Mouse (Mus musculus): ENCODE data around the gene Wfdc1.

Wfdc1 gene

DNA sequence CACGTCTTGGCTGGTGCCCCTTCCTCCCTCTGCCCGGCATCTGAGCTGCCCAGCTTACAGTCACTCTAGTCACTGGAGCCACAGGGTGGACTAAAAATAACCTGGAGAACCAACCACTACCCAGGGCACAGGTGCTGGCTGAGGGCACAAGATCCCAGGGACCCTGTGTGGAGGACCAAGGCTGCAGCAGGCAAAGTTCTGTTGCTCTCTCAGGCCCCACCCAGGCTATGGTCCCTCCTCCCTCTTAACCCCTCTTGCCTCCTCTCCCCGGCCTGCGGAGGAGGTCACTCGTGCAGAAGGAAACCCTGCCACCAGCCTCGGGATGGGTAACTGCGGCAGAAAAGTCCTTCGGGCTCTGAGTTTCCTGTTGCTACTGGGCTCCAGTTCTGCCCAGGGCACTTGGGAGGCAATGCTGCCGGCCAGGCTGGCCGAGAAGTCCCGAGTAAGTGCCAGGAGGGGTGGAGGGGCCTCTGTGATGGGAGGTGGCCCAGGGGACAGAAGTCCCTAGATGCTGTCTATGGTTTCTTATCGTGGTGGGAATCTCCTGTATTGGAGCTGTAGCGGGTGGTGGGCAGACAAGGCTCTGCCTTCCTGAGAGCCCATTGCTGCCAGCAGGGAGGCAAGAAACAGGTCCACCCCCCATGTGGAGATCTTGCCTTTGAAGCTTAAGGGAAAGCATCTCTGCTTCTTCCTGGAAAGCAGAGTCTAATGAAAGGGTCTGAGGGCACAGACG, at the start of gene Wfdc1:
Gene Wfdc1 (plus strand): TSS at position 147 of the 733 bp plus-strand sequence.
- DNase-seq (ENCODE audit: low spot score): peak; percentile 72

DNA sequence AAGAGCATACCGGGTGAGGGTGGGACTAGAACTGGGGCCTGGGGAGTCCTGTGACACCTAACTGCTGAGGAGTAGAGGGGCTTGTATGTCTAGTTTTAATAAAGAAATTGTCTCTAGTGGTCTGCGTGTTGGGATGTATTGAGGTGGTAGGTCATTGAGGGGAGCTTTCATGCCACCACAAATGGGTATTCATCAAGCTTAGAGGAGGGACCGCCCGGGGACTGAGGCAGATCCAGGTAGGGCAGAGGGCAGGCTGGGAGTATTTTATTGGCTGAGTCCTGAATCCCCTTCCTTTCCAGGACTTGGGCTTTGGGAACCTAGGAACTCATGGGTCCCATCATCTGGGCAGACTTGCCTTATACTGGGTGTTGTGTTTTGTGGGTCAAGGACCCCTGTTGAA, 49.4 kb upstream of the Wfdc1 start:
- no peak for DNase-seq (ENCODE audit: low spot score)

DNA sequence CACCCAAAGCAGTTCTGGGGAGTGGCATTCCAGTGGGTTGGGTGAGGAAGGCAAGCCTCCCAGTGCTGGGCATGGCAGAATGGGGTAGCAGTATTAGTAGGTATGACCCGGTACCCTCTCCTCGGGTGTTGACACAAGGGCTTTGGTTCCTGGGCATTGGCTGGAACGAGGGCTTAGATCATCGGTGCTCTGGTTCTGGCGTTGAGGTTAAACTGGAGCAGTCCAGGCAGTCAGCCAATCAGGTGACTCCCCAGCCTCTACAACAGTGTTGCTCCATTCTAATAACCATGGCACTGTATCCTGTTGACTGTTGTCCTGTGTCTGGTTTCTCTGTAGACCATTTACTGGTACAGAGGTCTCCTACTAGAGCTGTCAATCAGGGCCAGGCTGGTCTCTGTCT, 48.6 kb upstream of the Wfdc1 start:
- no peak for DNase-seq (ENCODE audit: low spot score)

DNA sequence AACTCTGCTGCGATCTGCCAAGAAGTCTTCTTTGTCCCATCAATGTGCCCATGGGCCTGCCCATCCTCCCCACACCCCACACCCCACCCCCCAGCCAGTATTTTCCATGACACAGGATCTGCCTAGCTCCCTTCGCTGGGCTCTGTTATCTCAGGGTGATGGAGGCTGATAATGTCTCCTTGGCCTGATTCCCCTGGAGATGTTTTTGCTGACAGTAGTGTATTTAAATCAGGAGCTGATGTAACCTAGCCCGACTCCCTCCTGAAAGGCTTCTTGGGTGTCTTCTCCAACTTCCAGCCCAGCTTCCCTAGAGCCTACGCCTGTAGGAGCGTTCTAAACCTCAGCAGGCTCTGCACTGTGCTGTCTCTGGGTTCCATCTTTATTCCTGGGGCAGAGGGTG, 47.3 kb upstream of the Wfdc1 start:
- no peak for DNase-seq (ENCODE audit: low spot score)

DNA sequence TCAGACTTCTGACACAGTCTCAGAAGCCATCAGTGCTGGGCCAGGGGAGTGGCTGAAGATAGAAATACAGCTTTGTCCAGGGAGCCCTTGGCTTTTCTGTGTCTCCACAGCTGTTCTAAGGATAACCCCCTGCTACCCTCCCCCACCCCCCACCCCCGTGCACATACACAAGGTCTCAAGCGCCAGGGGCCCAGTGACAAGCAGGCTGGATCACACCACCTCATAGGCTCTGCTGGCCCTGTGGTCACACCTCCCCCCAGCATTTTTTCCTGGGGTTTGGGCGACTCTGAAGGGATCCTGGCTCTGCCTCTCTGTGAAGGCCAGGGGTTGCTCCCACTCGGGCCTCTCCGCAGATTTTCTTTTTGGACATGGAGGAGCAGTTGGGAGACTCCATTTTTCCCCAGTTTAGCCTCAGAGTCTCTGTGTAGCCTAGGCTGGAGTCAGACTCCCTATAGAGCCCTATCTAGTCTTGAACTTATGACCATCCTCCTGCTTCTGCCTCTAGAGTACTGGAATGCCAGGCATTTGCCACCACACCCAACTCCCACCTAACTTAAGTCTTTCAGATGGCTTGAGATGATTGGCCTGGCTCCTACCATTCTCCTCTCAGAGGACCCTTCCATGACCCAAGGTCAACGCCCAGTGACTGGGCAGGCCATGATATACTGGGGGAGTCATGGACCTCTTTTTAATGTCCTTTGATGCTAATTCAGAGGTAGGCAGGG, 45.9 kb upstream of the Wfdc1 start:
- DNase-seq (ENCODE audit: low spot score): no peak

DNA sequence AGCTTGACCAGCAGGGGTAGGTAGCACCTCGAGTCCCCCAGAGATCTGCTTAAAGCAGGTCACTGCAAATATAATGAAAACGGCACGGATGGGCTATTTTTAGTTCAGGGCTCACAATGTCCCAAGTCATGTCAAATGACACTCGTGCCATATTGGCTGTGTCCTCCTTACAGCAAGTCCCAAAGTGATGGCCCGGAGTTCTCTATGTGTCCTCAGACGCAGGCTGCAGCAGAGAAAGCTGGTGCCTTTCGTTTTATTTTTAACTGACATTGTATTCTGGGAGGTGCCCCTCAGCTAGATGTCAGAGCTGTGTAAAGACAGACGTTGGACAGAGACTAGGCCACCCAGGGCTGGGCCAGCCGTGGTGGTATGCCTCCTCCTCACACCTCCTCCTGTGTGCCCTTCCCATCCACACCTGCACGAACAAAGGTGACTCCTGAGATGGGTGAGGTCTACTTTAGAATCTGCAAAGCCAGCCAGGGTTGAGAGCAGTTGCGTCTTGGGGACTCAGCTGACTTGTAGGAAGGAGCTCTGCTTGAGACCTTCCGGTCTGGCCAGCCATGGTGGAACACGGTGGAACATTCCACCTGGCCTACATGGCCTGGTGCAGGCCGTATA, 45.2 kb upstream of the Wfdc1 start:
- no peak for DNase-seq (ENCODE audit: low spot score)

DNA sequence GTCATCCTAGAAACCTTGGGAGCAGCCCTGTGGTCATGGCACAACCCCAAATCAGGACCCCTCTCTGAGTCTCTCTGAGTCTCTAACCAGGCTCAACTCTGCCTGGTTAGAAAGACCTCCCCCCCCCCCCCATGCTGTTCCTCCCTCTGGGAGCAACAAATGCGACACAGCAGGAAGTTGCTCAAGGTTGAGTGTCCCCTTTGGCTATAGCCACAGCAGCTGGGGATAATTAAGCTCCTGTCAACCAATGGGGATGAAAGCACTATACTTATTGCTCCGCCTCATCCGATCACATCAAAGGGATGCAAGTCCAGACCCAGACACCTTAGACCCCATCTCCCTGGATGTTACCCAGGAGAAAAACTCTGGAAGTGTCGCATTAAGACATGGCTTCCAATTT, 43.6 kb upstream of the Wfdc1 start:
- DNase-seq (ENCODE audit: low spot score): no peak

DNA sequence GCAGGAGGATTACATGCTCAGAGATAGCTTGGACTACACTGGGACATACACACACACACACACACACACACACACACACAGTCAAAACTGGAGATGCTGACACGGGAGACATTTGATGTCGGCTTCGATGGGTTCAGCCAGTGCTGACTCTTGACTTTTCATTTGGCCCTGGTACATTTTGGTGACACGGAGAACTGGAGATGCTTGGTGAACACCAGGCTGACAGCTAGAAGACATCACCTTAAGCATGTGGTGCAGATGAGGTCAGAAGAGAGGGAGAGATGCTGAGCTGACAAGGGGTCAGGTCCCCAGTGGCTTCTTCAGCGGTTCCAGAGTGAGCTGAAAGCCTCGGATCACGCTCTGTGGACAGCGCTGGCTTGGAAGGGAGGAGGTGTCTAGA, 43.1 kb upstream of the Wfdc1 start:
- no peak for DNase-seq (ENCODE audit: low spot score)

DNA sequence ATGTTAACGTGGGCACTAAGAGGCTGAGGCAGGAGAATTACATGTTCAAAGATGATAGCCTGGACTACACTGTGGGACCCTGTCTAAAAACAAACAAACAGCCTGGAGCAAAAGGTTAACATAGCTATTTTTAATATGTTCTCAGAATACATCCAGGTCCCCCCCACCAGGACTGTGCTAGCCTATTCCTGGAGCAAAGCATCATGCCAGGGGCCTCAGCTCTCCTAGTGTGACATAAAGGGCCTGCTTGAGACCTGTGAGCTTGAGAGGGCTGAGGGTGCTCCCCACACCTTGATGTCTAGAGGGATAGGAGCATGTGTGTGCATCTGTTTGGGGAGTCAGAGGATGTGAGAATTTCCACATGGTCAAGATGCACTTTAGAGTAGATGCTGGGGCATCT, 42.4 kb upstream of the Wfdc1 start:
- DNase-seq (ENCODE audit: low spot score): no peak

DNA sequence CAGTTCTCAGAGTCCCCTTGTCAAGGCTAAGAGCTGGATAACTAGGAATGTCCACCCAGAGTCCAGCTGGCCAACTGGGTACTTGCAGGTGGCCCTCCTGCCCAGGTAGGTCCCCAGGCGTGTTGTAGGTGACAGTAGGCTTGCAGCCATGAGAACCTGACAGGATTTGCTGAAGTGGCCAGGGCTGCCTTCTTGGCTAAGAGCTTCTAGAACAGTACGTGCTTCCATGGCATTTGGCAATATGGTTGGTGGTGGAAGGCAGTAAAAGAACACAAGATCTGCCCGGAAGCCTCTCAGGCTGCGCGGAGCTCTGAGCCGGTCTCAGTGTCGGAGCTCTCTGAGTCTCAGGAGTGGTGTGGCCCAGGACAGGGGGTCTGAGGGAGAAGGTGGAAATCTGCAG, 41.2 kb upstream of the Wfdc1 start:
- DNase-seq (ENCODE audit: low spot score): no peak

DNA sequence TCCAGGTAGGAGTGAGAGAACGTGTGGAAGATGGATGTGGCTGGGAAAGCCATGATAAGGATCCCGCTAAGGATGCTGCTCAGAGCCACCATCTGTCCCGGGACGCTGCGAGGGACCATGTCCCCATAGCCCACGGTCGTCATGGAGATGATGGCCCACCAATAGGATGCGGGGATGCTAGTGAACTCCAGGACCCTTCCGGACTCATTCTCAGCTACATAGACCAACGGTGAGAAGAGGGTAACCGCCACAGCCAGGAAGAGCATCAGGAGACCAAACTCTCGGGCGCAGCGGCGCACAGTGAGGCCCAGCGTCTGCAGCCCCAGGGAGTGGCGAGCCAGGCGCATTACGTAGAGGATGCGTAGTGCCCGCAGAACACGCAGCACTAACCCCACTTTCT, 40.4 kb upstream of the Wfdc1 start:
- no peak for DNase-seq (ENCODE audit: low spot score)

DNA sequence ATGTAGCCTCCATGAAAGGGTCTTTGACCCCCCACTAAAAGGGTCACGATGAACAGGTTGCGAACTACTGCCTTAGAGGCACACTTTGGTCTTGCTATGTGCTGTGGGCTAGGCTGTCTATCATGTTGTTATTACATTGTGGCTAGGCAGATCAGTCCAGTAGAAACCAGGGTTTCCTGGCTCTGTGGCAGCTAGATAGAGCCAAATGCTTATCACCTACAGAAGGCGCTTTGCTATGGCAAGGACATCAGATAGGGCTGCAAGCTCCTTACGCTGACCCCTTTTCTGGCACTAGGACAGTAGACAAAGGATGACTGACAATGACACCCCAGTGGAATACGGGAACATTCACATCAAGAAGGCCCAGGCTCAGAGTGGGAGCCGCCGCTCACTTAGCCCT, 39.0 kb upstream of the Wfdc1 start:
- DNase-seq (ENCODE audit: low spot score): no peak

DNA sequence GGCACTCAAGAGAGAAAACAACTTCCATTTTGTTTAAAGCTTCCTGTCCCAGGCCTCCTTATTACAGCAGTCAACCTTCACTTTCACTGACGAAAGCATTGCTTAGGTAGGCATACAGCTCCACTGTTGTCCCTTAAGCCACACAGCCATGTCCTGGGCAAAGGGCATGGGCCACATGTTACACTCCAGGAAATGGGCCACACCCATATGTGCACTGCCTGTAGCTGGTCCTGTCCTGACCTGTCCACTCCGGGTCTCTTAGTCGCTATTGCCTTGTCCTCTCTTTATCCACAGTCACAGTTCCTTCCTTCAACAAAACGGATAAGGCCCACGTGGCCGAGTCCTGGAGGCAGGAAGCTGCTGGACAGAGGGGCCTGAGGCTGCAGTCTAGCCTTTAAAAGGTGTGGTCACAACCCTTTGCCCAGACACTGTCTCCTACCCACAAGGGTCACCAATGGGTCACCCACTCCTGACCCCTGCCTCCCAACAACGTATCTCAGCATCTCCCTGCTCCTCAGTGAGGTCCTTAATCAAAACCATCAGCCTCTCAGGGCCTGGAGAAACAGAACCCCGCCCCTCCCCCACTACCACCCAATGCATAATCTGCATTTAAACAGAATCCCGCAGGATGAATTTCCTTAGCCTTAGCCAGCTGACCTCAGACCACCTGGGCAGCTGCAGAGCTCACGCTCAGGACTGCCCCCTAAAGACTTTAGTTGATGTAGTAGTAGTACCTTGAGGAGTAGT, 38.4 kb upstream of the Wfdc1 start:
- DNase-seq (ENCODE audit: low spot score): no peak

DNA sequence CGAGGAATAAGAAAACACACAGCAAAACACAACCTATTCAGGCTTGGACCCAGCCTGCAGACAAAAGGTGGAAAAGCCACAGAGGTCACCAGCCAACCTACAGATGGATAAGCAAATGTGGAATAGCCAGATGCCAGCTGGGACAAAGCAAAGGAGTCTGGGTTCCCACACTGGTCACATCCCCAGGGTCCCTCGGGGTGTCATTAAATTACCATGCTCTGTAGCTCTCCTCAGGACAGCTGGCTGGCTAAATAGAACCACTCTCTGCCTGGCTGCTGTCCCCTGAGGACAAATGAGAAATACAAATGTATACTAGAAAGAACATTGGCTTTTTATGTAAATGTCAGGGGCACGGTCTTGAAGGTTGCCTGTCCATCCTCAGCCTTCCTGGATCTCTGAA, 35.3 kb upstream of the Wfdc1 start:
- DNase-seq (ENCODE audit: low spot score): no peak

DNA sequence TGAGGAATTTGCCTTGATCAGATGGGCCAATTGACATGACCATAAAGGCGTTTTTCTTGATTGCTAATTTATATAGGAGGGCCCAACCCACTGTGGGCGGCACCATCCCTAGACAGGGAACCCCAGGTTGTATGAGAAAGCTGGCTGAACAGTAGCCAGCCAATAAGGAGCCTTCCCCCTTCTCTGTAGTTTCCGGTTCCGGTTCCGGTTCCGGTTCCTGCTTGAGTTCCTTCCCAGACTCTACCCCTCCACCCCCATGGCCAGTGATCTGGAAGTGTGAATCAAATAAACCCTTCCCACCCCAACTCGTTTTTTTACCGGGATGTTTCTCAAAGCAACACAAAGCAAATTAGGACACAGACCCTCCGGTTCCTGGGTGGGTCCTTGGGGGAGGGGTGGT, 33.9 kb upstream of the Wfdc1 start:
- DNase-seq (ENCODE audit: low spot score): no peak

DNA sequence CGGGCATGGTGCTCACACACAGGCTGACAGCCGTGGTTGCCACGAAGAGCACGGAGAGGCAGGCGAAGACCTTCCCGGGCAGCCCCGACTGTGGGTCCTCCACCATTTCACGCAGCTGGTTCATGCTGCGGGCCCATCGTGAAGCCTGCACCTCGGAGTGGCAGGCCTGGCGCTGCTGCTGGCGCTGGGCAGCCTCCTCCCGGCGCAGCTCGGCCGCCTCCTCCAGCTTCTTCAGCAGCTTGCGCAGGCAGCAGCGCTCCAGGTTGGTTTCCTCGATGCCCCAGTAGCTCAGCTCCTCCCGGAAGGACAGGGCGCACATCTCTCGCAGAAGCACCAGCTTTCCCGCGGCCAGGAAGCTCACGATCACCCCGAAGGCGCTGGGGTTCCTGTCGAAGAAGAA, 33.3 kb upstream of the Wfdc1 start:
- no peak for DNase-seq (ENCODE audit: low spot score)

DNA sequence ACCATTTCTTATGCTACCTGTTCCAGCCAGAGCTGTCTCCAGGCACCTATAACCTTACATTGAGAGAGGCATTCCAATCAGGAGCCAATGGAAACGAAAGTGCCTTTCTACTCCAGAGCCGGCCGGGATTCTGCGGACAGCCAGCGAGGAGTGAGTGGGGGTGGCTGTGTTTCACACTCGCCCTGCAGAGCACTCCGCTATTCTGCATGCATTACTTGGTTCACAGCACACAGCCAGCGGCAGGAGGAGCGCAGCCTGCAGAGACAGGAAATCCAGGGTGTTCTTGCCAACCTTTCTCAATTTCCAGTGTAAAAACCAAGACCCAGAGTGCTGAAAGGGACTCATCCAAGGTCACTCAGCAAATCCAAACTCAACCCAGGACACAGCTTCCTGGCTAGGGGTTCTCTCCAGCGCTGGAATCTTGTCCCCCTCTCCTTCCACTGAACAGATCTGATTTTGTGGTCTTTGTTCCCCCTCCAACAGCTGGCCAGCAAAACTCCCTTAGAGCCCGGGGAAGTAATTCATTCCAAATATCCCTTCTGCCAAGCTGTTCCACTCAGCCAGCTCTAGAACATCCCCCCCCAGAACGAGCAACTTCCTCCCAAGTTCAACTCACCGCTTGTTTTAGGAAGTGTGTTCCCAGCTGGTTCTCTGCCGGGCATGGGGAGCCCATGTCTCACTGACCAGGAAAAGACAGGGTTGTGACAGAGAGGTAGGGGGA, 31.4 kb upstream of the Wfdc1 start:
- DNase-seq (ENCODE audit: low spot score): no peak

DNA sequence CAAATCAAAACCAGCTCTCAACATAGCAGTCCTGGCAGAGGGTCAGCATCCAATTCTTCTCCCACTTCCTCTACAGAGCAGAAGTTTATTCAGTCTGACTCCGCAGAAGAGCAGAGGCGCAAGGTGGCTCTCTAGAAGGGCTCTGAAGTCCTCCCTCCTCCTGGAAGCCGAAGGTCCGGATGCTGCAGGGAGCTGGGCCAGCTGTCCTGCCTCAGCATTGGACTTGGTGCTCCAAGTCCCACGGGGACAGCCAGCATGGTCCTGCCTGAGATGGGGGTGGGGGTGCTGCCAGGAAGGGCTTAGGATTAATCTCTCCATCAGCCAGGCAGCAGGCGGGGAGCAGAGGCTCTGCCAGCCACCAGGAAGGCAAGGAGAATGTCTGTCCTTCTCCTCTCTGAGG, 30.8 kb upstream of the Wfdc1 start, which contains the start of gene Kcng4:
Gene Kcng4 (minus strand): TSS at position 303 of the 400 bp plus-strand sequence.
- no peak for DNase-seq (ENCODE audit: low spot score)

DNA sequence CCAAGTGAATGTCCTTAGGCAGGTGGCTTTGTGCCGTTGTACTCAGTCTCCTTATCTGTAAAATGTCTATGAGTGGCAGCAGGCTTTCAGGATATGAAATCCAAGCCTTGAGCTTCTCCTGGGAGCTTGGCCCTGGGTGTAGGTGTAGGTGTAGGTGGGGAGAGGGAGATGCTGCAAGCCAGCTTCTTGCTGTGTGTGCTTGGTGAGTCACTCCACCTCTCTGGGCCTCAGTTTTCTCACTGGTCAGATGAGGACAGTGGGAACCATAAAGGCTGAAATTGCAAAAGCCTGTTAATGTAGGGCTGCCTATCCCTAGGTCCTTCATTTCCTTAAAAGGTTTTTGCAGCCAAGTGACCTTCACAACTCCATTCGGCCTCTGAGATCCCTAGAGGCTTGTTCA, 30.2 kb upstream of the Wfdc1 start:
- DNase-seq (ENCODE audit: low spot score): no peak

DNA sequence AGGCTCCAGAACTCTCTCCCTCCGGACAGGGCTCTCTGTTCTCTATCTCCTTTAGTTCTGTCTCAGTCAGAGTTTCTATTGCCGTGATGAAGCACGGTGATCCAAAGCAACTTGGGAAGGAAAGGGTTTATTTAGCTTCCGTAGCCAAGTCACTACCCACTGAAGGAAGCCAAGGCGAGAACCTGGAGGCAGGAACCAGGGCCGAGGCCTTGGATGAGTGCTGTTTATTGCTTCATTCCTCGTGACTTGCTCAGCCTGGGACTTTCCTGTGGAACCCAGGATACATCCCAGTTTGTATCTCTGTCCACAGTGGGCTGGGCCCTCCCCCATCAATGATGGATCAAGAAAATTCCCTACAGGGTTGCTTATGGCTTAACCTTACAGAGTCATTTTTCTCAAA, 29.4 kb upstream of the Wfdc1 start:
- DNase-seq (ENCODE audit: low spot score): no peak

DNA sequence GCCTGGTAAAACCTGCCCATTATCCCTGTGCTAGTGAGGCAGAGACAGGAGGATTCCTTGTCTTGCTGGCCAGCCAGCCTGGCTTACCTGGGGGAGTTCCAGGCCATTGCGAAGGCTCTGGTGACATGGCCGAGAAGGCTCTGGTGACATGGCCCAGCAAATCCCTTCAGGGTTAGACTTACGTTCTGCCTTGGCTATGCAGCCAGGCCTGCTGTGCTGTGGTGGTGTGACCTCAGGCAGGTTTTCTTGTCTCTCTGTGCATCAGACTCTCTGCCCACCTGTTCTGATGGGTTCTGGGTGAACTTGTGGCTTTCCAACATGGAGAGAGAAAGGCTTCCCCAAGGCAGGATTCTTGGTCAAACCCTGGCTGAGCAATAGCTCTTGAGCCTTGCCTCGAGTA, 28.8 kb upstream of the Wfdc1 start:
- no peak for DNase-seq (ENCODE audit: low spot score)

DNA sequence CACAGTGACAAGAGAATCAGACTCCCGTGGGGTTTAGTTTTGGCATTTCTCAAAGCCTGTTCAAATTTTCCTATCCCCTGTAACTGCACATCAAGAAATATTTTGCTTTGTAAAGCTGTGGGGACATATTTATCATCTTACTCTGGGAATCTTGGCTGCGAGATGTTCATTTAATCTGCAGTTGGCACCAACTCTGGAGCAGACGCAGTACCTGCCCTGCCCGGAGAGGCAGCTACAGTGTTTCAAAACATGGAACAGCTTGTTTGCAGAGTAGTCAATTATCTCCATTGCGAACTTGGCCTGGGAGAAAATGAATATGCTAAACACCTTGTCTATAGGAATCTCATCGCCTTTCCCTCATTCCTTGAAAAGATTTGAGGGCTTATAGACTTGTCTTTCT, 27.9 kb upstream of the Wfdc1 start:
- DNase-seq (ENCODE audit: low spot score): no peak
